Mouse (Mus musculus) hindbrain, embryonic 14.5 days (tissue): Measurements from ENCODE around the gene Rangap1. TPM values are rescaled to one million over a fixed set of nuclear protein-coding genes. Genes with fewer than 3 reads are reported as not detected.

Experiments
- ATAC-seq: fragments of 200-750 bp; cut with Nextera tagmentation; 2 replicates; pipeline ENCODE4 v1.8.0; 2017; ENCODE audit warnings: moderate number of reproducible peaks, mild to moderate bottlenecking, moderate TSS enrichment, moderate library complexity; ENCODE audit not compliant: low FRiP score
- DNase-seq: peaks from one replicate; pipeline ENCODE4 v3.0.0-alpha.2; 2015; ENCODE audit warnings: low spot score
- H3K27ac ChIP-seq: fragments of 300-500 bp; sonication (generic); 2 replicates; pipeline ENCODE4 v1.5.1; 2014; ENCODE audit warnings: mild to moderate bottlenecking, moderate library complexity
- H3K27me3 ChIP-seq: fragments of 300-500 bp; sonication (generic); 2 replicates; pipeline ENCODE4 v1.6.1; 2014; ENCODE audit warnings: mild to moderate bottlenecking, low read length, mixed read lengths; ENCODE audit not compliant: control insufficient read depth, insufficient read depth
- H3K36me3 ChIP-seq: fragments of 300-500 bp; sonication (generic); replicated peaks from 2 replicates; pipeline ENCODE4 v1.6.1; 2014; ENCODE audit not compliant: control insufficient read depth, insufficient read depth
- H3K4me1 ChIP-seq: fragments of 300-500 bp; sonication (generic); replicated peaks from 2 replicates; pipeline ENCODE4 v1.6.1; 2014; ENCODE audit warnings: antibody characterized with exemption, low read length, mixed read lengths; ENCODE audit not compliant: control insufficient read depth, insufficient read depth
- H3K4me2 ChIP-seq: fragments of 300-500 bp; sonication (generic); replicated peaks from 2 replicates; pipeline ENCODE4 v1.6.1; 2014; ENCODE audit warnings: mild to moderate bottlenecking, moderate library complexity
- H3K4me3 ChIP-seq: fragments of 300-500 bp; sonication (generic); replicated peaks from 2 replicates; pipeline ENCODE4 v1.5.1; 2014; ENCODE audit warnings: mild to moderate bottlenecking, low read length
- H3K9ac ChIP-seq: fragments of 300-500 bp; sonication (generic); 2 replicates; pipeline ENCODE4 v1.6.1; 2014
- H3K9me3 ChIP-seq: fragments of 300-500 bp; sonication (generic); 2 replicates; pipeline ENCODE4 v1.6.1; 2016; ENCODE audit warnings: low read length; ENCODE audit not compliant: control insufficient read depth
- WGBS: fragments of 180-500 bp; shearing (Covaris S2); extraction: QIAGEN DNeasy Blood & Tissue Kit; methylation state at CpG from one replicate; pipeline ENCODE4 v1.1.7; 2014; 5-methylcytosine and 5-hydroxymethylcytosine counted together
- polyA plus RNA-seq: library from polyadenylated mRNA; unstranded; fragments of >200 nt; fragmentation: Nextera tagmentation; extraction: Ambion mirVana; gene quantifications from 2 replicates; pipeline ENCODE4 v1.2.1, GENCODE M21; 2014

Gene Rangap1
- 117 and 135 TPM in 2 replicates for polyA plus RNA-seq

GRCm38 (mm10) chr15:81744992-81745600, at the start of gene Rangap1, which contains the start of gene Zc3h7b:
TSS of gene Rangap1 (minus strand) at chr15:81745530.
TSS of gene Zc3h7b (plus strand) at chr15:81745057.
- Histone ChIP-seq H3K4me3 (peak within 1 kb of the TSS; percentile 75), H3K27me3 (no peaks in the 10 kb centered on the region), H3K9me3 (no peaks in the 10 kb centered on the region), H3K36me3 (no peaks in the 10 kb centered on the region), H3K4me2 (peak within 1 kb of the TSS; percentile 72), H3K9ac (peak within 1 kb of the TSS; percentile 94), H3K27ac (peak within 1 kb of the TSS; percentile 87), H3K4me1 (peaks cover 29% of the 10 kb centered on the region)
- DNase-seq (peak; percentile 73), ATAC-seq (peak; percentile 80)
- WGBS: under 1% methylated on average over 63 of the region's 65 CpGs

GRCm38 (mm10) chr15:81792444-81792843, 47.1 kb upstream of the Rangap1 start:
- 94% methylated on average over 9 of the region's 9 CpGs for WGBS
- no peaks in the 10 kb centered on the region for H3K27me3 ChIP-seq
- H3K4me2 ChIP-seq: no peak overlapping the region
- H3K27ac ChIP-seq: no peak overlapping the region
- no peak for ATAC-seq
- peaks cover 79% of the 10 kb centered on the region for H3K36me3 ChIP-seq
- no peak overlapping the region for H3K9ac ChIP-seq
- DNase-seq: no peak
- H3K4me3 ChIP-seq: no peak overlapping the region
- H3K4me1 ChIP-seq: no peaks in the 10 kb centered on the region
- H3K9me3 ChIP-seq: no peaks in the 10 kb centered on the region

GRCm38 (mm10) chr15:81787525-81787924, 42.2 kb upstream of the Rangap1 start:
- H3K9ac ChIP-seq: no peak overlapping the region
- no peaks in the 10 kb centered on the region for H3K9me3 ChIP-seq
- H3K4me2 ChIP-seq: no peak overlapping the region
- H3K27me3 ChIP-seq: no peaks in the 10 kb centered on the region
- no peak overlapping the region for H3K27ac ChIP-seq
- WGBS: 96% methylated on average over 13 of the region's 13 CpGs
- ATAC-seq (no peak), DNase-seq (no peak)
- H3K36me3 ChIP-seq: peaks cover 97% of the 10 kb centered on the region
- H3K4me3 ChIP-seq: no peak overlapping the region
- H3K4me1 ChIP-seq: no peaks in the 10 kb centered on the region

- H3K9me3 ChIP-seq: no peaks in the 10 kb centered on the region
- DNase-seq: no peak
- H3K27ac ChIP-seq: no peak overlapping the region
- H3K27me3 ChIP-seq: no peaks in the 10 kb centered on the region
- no peak overlapping the region for H3K4me3 ChIP-seq
- H3K9ac ChIP-seq: no peak overlapping the region
- ATAC-seq: no peak
- no peak overlapping the region for H3K4me2 ChIP-seq
- peaks cover 97% of the 10 kb centered on the region for H3K36me3 ChIP-seq
- no peaks in the 10 kb centered on the region for H3K4me1 ChIP-seq
- WGBS: 96% methylated on average over 8 of the region's 8 CpGs
These were observed 40.4 kb upstream of the Rangap1 start for GRCm38 (mm10) chr15:81785701-81786100.

- H3K9ac ChIP-seq: no peak overlapping the region
- WGBS: 70% methylated on average over 5 of the region's 5 CpGs
- H3K27me3 ChIP-seq: no peaks in the 10 kb centered on the region
- H3K4me3 ChIP-seq: no peak overlapping the region
- no peak overlapping the region for H3K4me2 ChIP-seq
- DNase-seq (peak; percentile 44), ATAC-seq (no peak)
- H3K9me3 ChIP-seq: no peaks in the 10 kb centered on the region
- peaks cover 98% of the 10 kb centered on the region for H3K36me3 ChIP-seq
- no peaks in the 10 kb centered on the region for H3K4me1 ChIP-seq
- no peak overlapping the region for H3K27ac ChIP-seq
These were observed 39.4 kb upstream of the Rangap1 start for GRCm38 (mm10) chr15:81784762-81785161.

GRCm38 (mm10) chr15:81781816-81782215, 36.5 kb upstream of the Rangap1 start:
- ATAC-seq (no peak), DNase-seq (no peak)
- Histone ChIP-seq H3K9me3 (no peaks in the 10 kb centered on the region), H3K27ac (no peak overlapping the region), H3K9ac (no peak overlapping the region), H3K4me2 (no peak overlapping the region), H3K4me1 (no peaks in the 10 kb centered on the region), H3K36me3 (peaks cover 99% of the 10 kb centered on the region), H3K27me3 (no peaks in the 10 kb centered on the region), H3K4me3 (no peak overlapping the region)
- 72% methylated on average over 7 of the region's 7 CpGs for WGBS

GRCm38 (mm10) chr15:81776631-81777422, 31.5 kb upstream of the Rangap1 start:
- H3K27ac ChIP-seq: no peak overlapping the region
- no peaks in the 10 kb centered on the region for H3K27me3 ChIP-seq
- H3K4me2 ChIP-seq: no peak overlapping the region
- no peak overlapping the region for H3K4me3 ChIP-seq
- no peaks in the 10 kb centered on the region for H3K4me1 ChIP-seq
- no peak for DNase-seq
- ATAC-seq: no peak
- H3K36me3 ChIP-seq: peaks cover 100% of the 10 kb centered on the region
- H3K9ac ChIP-seq: no peak overlapping the region
- no peaks in the 10 kb centered on the region for H3K9me3 ChIP-seq
- 91% methylated on average over 11 of the region's 11 CpGs for WGBS

GRCm38 (mm10) chr15:81774505-81775171, 29.3 kb upstream of the Rangap1 start:
- H3K27ac ChIP-seq: no peak overlapping the region
- H3K9ac ChIP-seq: no peak overlapping the region
- ATAC-seq: no peak
- H3K27me3 ChIP-seq: no peaks in the 10 kb centered on the region
- WGBS: 92% methylated on average over 15 of the region's 15 CpGs
- H3K36me3 ChIP-seq: peaks cover 96% of the 10 kb centered on the region
- H3K4me3 ChIP-seq: no peak overlapping the region
- no peaks in the 10 kb centered on the region for H3K4me1 ChIP-seq
- H3K4me2 ChIP-seq: no peak overlapping the region
- no peaks in the 10 kb centered on the region for H3K9me3 ChIP-seq
- DNase-seq: no peak

GRCm38 (mm10) chr15:81772431-81773120, 27.2 kb upstream of the Rangap1 start:
- no peak overlapping the region for H3K27ac ChIP-seq
- no peak overlapping the region for H3K4me3 ChIP-seq
- DNase-seq: no peak
- no peaks in the 10 kb centered on the region for H3K9me3 ChIP-seq
- H3K4me2 ChIP-seq: no peak overlapping the region
- WGBS: 88% methylated on average over 20 of the region's 20 CpGs
- H3K9ac ChIP-seq: no peak overlapping the region
- ATAC-seq: no peak
- H3K4me1 ChIP-seq: no peaks in the 10 kb centered on the region
- no peaks in the 10 kb centered on the region for H3K27me3 ChIP-seq
- peaks cover 94% of the 10 kb centered on the region for H3K36me3 ChIP-seq
